Mouse (Mus musculus) heart, adult 2 months (tissue): ENCODE data around the gene Olfr118.

ENCODE experiments used
- EP300 ChIP-seq: fragments of 200-500 bp; IDR thresholded peaks from 2 replicates; pipeline ENCODE4 v1.6.1; 2011; ENCODE audit warnings: low read depth, low read length, control low read depth; ENCODE audit not compliant: insufficient read depth
- POLR2A ChIP-seq: fragments of 200-500 bp; IDR thresholded peaks from 2 replicates; pipeline ENCODE4 v1.6.1; 2011; ENCODE audit warnings: mild to moderate bottlenecking, low read depth, low read length, control low read depth; ENCODE audit not compliant: insufficient read depth

DNA sequence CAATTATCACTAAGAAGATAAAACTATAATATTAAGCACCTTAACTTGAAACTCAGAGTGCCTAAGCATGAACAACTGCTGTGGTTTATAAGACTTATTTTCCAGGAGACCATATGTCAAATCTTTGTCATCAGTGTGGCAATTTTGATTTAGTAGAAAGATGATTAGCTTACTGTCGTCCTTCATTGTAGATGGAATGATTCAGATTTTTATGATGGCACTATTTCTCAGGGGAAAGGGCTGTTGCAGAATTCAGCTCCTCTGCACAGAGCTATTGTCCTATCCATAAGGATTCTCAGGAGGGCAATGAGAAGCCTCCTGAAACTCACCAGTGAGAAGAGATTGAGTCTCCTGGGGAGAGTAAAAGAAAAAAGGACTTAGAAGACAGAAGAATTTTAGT is 54.7 kb downstream of the Olfr118 start, which contains the start of gene Olfr120:
- no peak for TF ChIP-seq EP300
- no peak for TF ChIP-seq POLR2A
